Mouse (Mus musculus): ENCODE measurements around the gene Efhc1.

DNA sequence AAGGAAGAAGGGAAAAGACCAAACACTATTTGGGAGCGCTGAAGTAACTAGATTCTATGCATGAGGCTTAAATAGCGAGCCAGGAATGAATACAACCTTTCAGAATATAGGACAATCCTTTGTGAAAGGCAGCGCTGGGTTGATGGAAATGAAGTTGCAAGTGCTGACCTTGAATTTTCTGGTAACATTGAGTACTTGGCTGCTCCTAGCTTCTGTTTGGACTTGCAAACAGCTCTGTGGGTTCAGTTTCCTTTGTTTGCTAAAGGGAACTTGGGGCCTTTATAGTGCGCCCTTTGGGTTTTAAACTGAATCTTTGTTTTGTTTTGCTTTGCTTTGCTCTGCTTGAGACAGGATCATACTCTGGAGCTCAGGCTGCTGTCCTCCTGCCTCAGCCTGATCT, 42.9 kb upstream of the Efhc1 start:
- TF ChIP-seq E2F4 (IDR thresholded peaks at IDR 0.05; ENCODE audit: insufficient read depth) (no peak), POLR2A (IDR thresholded peaks at IDR 0.05; ENCODE audit: insufficient read length, low read depth) (no peak), CEBPB (IDR thresholded peaks at IDR 0.05; ENCODE audit: insufficient read depth, poor library complexity, severe bottlenecking) (no peak), REST (IDR thresholded peaks at IDR 0.05; ENCODE audit: insufficient read depth, insufficient read length) (no peak), TCF12 (IDR thresholded peaks at IDR 0.05; ENCODE audit: insufficient read depth, poor library complexity, severe bottlenecking) (no peak)

All from myocyte (in vitro differentiated cells).